Mouse (Mus musculus) kidney, embryonic 15.5 days (tissue): ENCODE data around the gene Zcchc14. TPM values are rescaled to one million over a fixed set of nuclear protein-coding genes. Genes with fewer than 3 reads are reported as not detected.
A peak's percentile ranks its signal among the peaks of the same experiment; 100 is the strongest.
"Not testable (repeated sequence)": the region's sequence is repeated elsewhere in the genome, so short reads cannot be mapped to it uniquely, and the experiment has no call there.

Experiments used
- ATAC-seq: fragments of 200-750 bp; cut with Nextera tagmentation; replicated peaks from 2 replicates; pipeline ENCODE4 v1.8.0; 2017; ENCODE audit warnings: moderate TSS enrichment; ENCODE audit not compliant: low FRiP score
- H3K27ac ChIP-seq: fragments of 300-500 bp; sonication (generic); 2 replicates; pipeline ENCODE4 v1.5.1; 2015; ENCODE audit warnings: mild to moderate bottlenecking, inconsistent platforms
- H3K27me3 ChIP-seq: fragments of 300-500 bp; sonication (generic); 2 replicates; pipeline ENCODE4 v1.6.1; 2015; ENCODE audit warnings: inconsistent platforms
- H3K36me3 ChIP-seq: fragments of 300-500 bp; sonication (generic); 2 replicates; pipeline ENCODE4 v1.6.1; 2015; ENCODE audit warnings: inconsistent platforms
- H3K4me1 ChIP-seq: fragments of 300-500 bp; sonication (generic); 2 replicates; pipeline ENCODE4 v1.6.1; 2015; ENCODE audit warnings: inconsistent platforms
- H3K4me2 ChIP-seq: fragments of 300-500 bp; sonication (generic); 2 replicates; pipeline ENCODE4 v1.6.1; 2015; ENCODE audit warnings: moderate library complexity, mild to moderate bottlenecking, inconsistent platforms
- H3K4me3 ChIP-seq: fragments of 300-500 bp; sonication (generic); replicated peaks from 2 replicates; pipeline ENCODE4 v1.5.1; 2015; ENCODE audit warnings: mild to moderate bottlenecking, inconsistent platforms
- H3K9ac ChIP-seq: fragments of 300-500 bp; sonication (generic); 2 replicates; pipeline ENCODE4 v1.6.1; 2015; ENCODE audit warnings: mild to moderate bottlenecking, inconsistent platforms
- H3K9me3 ChIP-seq: fragments of 300-500 bp; sonication (generic); replicated peaks from 2 replicates; pipeline ENCODE4 v1.6.1; 2016; ENCODE audit warnings: inconsistent platforms
- WGBS: fragments of 180-500 bp; shearing (Covaris S2); methylation state at CpG from one replicate; pipeline ENCODE4 v1.1.7; 2015; ENCODE audit warnings: mixed read lengths; 5-methylcytosine and 5-hydroxymethylcytosine counted together
- polyA plus RNA-seq: library from polyadenylated mRNA; unstranded; fragments of >200 nt; fragmentation: Nextera tagmentation; extraction: Ambion mirVana; gene quantifications from 2 replicates; pipeline ENCODE4 v1.2.1, GENCODE M21; 2015

The Zcchc14 gene
- polyA plus RNA-seq, 1 experiment from 2014 or later = 17.2 TPM

DNA sequence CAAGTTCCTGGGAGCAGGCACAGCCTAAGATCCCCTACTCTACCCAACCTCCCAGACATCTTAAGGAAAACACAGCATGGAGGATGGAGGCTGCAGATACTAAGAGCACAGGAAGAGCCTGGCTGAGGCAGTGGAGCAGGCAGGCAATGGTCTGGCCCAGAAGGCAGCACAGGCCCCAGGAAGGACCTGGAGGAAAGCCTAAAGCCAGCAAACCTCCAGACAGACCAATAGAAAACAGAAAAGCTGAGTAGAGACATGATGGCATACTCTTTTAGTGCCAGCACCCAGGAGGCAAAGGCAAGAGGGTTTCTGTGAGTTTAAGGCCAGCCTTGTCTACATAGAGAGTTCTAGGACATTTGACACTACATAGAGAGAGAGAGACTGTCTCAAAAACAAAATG is 39.3 kb downstream of the Zcchc14 start:
- no peak overlapping the region for H3K4me2 ChIP-seq
- no peak overlapping the region for H3K9ac ChIP-seq
- H3K36me3 ChIP-seq = peaks cover 66% of the 10 kb centered on the region
- ATAC-seq = no peak
- no peaks in the 10 kb centered on the region for H3K27me3 ChIP-seq
- no peak overlapping the region for H3K27ac ChIP-seq
- no peaks in the 10 kb centered on the region for H3K9me3 ChIP-seq
- H3K4me1 ChIP-seq = 0 out of 2 replicates have a peak, but pooled peaks cover 4% of the 10 kb centered on the region
- no peak overlapping the region for H3K4me3 ChIP-seq

DNA sequence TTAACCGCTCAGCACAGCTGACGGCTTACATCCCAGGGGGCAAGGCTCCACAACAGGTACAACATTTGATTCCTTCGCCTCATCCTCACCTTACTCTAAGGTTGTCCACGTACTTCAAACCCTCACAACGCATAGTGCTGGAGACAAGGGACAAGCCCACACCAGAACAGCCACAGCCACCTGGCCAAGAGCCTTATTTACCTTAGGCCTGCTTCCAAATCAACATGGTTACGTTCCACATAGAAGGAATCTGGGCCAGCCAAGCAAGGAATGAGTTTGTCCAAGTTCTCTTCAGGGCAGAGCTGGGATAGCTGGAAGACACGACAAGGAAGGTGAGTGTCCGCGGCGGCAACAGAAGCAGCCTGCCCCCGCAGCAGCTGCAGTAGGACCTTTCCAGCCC is 42.8 kb downstream of the Zcchc14 start:
- no peak overlapping the region for H3K9ac ChIP-seq
- H3K36me3 ChIP-seq = peaks cover 70% of the 10 kb centered on the region

GRCm38 (mm10) chr8:121609251-121609650 is 43.5 kb downstream of the Zcchc14 start:
- no peak overlapping the region for H3K9ac ChIP-seq
- no peak for ATAC-seq
- H3K36me3 ChIP-seq = peaks cover 76% of the 10 kb centered on the region
- H3K4me3 ChIP-seq = no peak overlapping the region
- no peak overlapping the region for H3K4me2 ChIP-seq
- no peaks in the 10 kb centered on the region for H3K27me3 ChIP-seq
- no peaks in the 10 kb centered on the region for H3K9me3 ChIP-seq
- 87% methylated on average over 15 of the region's 15 CpGs for WGBS
- no peak overlapping the region for H3K27ac ChIP-seq
- H3K4me1 ChIP-seq = no peaks in the 10 kb centered on the region

More for the DNA sequence above, 42.8 kb downstream of the Zcchc14 start:
- H3K9me3 ChIP-seq = no peaks in the 10 kb centered on the region
- H3K4me3 ChIP-seq = no peak overlapping the region
- no peak overlapping the region for H3K4me2 ChIP-seq
- H3K4me1 ChIP-seq = no peaks in the 10 kb centered on the region
- no peaks in the 10 kb centered on the region for H3K27me3 ChIP-seq
- no peak overlapping the region for H3K27ac ChIP-seq
- ATAC-seq = no peak
- 93% methylated on average over 11 of the region's 11 CpGs for WGBS

- H3K4me1 ChIP-seq = no peaks in the 10 kb centered on the region
- peaks cover 91% of the 10 kb centered on the region for H3K36me3 ChIP-seq
- H3K9ac ChIP-seq = no peak overlapping the region
- WGBS = 89% methylated on average over 5 of the region's 5 CpGs
- no peak overlapping the region for H3K27ac ChIP-seq
- H3K4me3 ChIP-seq = no peak overlapping the region
- ATAC-seq = no peak
- no peaks in the 10 kb centered on the region for H3K9me3 ChIP-seq
- H3K27me3 ChIP-seq = no peaks in the 10 kb centered on the region
- H3K4me2 ChIP-seq = no peak overlapping the region
Measured at GRCm38 (mm10) chr8:121607661-121608060, 45.0 kb downstream of the Zcchc14 start.

DNA sequence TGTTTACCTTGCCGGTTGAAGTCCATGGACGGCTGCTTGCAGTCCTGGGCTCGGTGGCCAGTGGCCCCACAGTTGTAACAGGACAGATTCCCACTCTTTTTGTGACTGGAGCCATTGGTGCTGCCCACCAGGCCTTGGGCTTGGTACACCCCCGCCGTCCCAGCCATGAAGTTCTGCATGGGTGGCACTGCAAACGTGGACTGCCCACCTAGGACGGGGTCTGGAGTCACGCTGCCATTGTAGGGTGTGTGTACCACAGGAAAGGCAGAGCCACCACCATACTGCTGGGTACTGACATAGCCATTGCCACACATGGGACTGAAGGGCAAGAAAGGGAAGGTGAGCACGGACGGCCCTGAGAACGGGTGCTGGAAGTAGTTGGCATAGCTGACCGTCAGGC is 48.9 kb downstream of the Zcchc14 start:
- peaks cover 97% of the 10 kb centered on the region for H3K36me3 ChIP-seq
- H3K4me1 ChIP-seq = no peaks in the 10 kb centered on the region
- no peaks in the 10 kb centered on the region for H3K27me3 ChIP-seq
- H3K9me3 ChIP-seq = no peaks in the 10 kb centered on the region
- H3K9ac ChIP-seq = no peak overlapping the region
- no peak overlapping the region for H3K27ac ChIP-seq
- WGBS = 94% methylated on average over 12 of the region's 12 CpGs
- H3K4me2 ChIP-seq = no peak overlapping the region
- ATAC-seq = no peak
- no peak overlapping the region for H3K4me3 ChIP-seq

DNA sequence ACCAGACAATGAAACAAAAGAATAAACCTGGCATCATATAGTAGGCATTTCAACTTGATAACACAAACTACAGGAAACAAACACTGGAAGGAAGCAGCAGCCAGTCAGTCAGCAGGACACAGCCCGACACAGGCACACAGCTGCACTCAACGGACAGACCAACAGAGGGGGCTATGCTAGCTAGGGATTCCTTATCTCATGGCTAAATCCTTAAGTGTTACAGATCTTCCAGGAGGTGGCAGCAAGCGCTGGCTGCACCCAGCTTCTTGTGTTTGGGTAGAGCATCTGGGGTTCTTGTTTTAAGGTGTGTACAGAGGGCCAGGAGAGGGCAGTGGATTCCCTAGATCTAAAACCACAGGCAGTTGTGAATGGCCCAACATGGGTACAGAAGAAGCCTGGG is 49.8 kb downstream of the Zcchc14 start:
- WGBS = 25% methylated on average over 3 of the region's 3 CpGs
- H3K27me3 ChIP-seq = no peaks in the 10 kb centered on the region
- peaks cover 94% of the 10 kb centered on the region for H3K36me3 ChIP-seq
- ATAC-seq = 0 out of 2 replicates have a peak, but pooled peaks have one; percentile 14
- no peaks in the 10 kb centered on the region for H3K9me3 ChIP-seq
- no peak overlapping the region for H3K9ac ChIP-seq
- no peak overlapping the region for H3K27ac ChIP-seq
- H3K4me3 ChIP-seq = no peak overlapping the region
- no peaks in the 10 kb centered on the region for H3K4me1 ChIP-seq
- H3K4me2 ChIP-seq = no peak overlapping the region

- Histone ChIP-seq H3K9ac (no peak overlapping the region), H3K4me3 (no peak overlapping the region), H3K36me3 (peaks cover 94% of the 10 kb centered on the region), H3K4me1 (no peaks in the 10 kb centered on the region), H3K4me2 (no peak overlapping the region), H3K27ac (no peak overlapping the region), H3K9me3 (no peaks in the 10 kb centered on the region), H3K27me3 (no peaks in the 10 kb centered on the region)
- no peak for ATAC-seq
- 93% methylated on average over 12 of the region's 12 CpGs for WGBS
Measured at GRCm38 (mm10) chr8:121602411-121602810, 50.3 kb downstream of the Zcchc14 start.

DNA sequence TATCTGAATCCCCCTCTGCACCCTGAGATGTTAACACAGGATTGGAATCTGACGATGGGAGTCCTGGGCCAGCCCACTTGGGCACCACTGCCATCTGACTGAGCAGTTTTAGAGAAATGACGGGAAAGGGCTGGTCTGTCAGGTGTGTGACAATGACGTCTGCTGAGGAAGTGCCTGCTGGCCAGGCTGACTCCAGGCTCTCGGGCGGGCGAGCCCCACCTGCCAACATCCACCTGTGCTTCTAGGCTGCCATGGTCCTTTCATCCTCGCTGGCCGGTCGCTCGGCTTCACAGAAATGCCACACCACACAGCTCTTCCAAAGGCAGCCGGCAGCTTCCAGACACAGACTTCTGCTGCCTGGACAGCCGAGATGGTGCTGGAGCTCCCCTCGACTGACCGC is 52.9 kb downstream of the Zcchc14 start:
- no peak overlapping the region for H3K27ac ChIP-seq
- H3K4me1 ChIP-seq = no peaks in the 10 kb centered on the region
- ATAC-seq = no peak
- no peaks in the 10 kb centered on the region for H3K9me3 ChIP-seq
- peaks cover 92% of the 10 kb centered on the region for H3K36me3 ChIP-seq
- WGBS = 85% methylated on average over 14 of the region's 14 CpGs
- no peak overlapping the region for H3K4me2 ChIP-seq
- H3K9ac ChIP-seq = no peak overlapping the region
- H3K4me3 ChIP-seq = no peak overlapping the region
- no peaks in the 10 kb centered on the region for H3K27me3 ChIP-seq

GRCm38 (mm10) chr8:121598892-121599291 is 53.8 kb downstream of the Zcchc14 start:
- Histone ChIP-seq H3K27me3 (no peaks in the 10 kb centered on the region), H3K4me2 (no peak overlapping the region), H3K9me3 (no peaks in the 10 kb centered on the region), H3K27ac (no peak overlapping the region), H3K4me3 (no peak overlapping the region), H3K36me3 (peaks cover 92% of the 10 kb centered on the region), H3K4me1 (no peaks in the 10 kb centered on the region; the same call in 1 of the 2 replicates), H3K9ac (no peak overlapping the region)
- peak; percentile 79; the same call in 1 of the 2 replicates for ATAC-seq
- WGBS = 30% methylated on average over 7 of the region's 7 CpGs

GRCm38 (mm10) chr8:121598190-121598589 is 54.5 kb downstream of the Zcchc14 start:
- Histone ChIP-seq H3K9ac (no peak overlapping the region), H3K4me3 (no peak overlapping the region), H3K36me3 (peaks cover 92% of the 10 kb centered on the region), H3K27me3 (no peaks in the 10 kb centered on the region), H3K4me2 (no peak overlapping the region), H3K4me1 (peaks cover 5% of the 10 kb centered on the region), H3K9me3 (no peaks in the 10 kb centered on the region), H3K27ac (no peak overlapping the region)
- no peak for ATAC-seq
- 86% methylated on average over 7 of the region's 7 CpGs for WGBS

GRCm38 (mm10) chr8:121597492-121597891 is 55.2 kb downstream of the Zcchc14 start:
- H3K9me3 ChIP-seq, H3K27ac ChIP-seq, ATAC-seq, H3K4me2 ChIP-seq, H3K4me3 ChIP-seq, H3K9ac ChIP-seq, H3K27me3 ChIP-seq, H3K4me1 ChIP-seq: not testable (repeated sequence)
- H3K36me3 ChIP-seq = peaks cover 86% of the 10 kb centered on the region
- 77% methylated on average over 2 of the region's 2 CpGs for WGBS

GRCm38 (mm10) chr8:121593983-121594382 is 58.7 kb downstream of the Zcchc14 start:
- Histone ChIP-seq H3K36me3 (peaks cover 53% of the 10 kb centered on the region), H3K27ac (0 out of 2 replicates have a peak overlapping the region, but pooled peaks have one; percentile 45), H3K4me3 (no peak overlapping the region), H3K27me3 (no peaks in the 10 kb centered on the region), H3K9ac (no peak overlapping the region), H3K4me2 (no peak overlapping the region), H3K9me3 (no peaks in the 10 kb centered on the region), H3K4me1 (peaks cover 32% of the 10 kb centered on the region)
- no peak for ATAC-seq
- 76% methylated on average over 9 of the region's 9 CpGs for WGBS

- Histone ChIP-seq H3K27ac (no peak overlapping the region), H3K36me3 (peaks cover 49% of the 10 kb centered on the region), H3K9me3 (no peaks in the 10 kb centered on the region), H3K4me3 (no peak overlapping the region), H3K9ac (no peak overlapping the region), H3K4me1 (peaks cover 32% of the 10 kb centered on the region), H3K27me3 (no peaks in the 10 kb centered on the region), H3K4me2 (no peak overlapping the region)
- WGBS = 87% methylated on average over 5 of the region's 5 CpGs
- ATAC-seq = no peak
Measured at GRCm38 (mm10) chr8:121593293-121593692, 59.4 kb downstream of the Zcchc14 start.
